Mouse (Mus musculus): ENCODE measurements at regions not wholly inside any gene's neighbourhood (a gene's known extent, or its start where the extent isn't known, plus 50 kb on each side); places are given as distances from the start of the nearest gene placed in this dataset.

DNA sequence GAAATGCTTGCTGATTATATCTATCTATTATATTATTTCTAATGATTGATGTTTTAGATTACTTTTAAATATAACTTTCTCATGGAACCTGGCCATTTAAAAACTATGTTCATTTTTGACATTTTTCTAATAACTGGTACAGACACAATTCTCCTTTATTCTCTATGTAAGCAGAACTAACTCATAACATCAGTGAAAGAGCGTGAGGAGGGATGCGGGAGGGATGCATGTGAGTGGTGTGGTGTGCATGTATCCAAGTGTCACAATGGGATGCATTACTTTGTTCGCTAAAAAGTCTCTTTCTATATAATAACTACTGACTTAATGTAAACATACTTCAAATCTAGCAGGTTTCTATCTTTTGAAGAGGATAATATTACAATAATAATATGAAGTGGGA, 428.7 kb upstream of the Ccnh start:
- H3K9me3 ChIP-seq (ENCODE audit: low read length): no peaks in the 10 kb centered on the region
- no peaks in the 10 kb centered on the region for H3K4me1 ChIP-seq (replicated peaks; ENCODE audit: low read depth, low read length)

GRCm38 (mm10) chr13:84760978-84761377, 428.2 kb upstream of the Ccnh start:
- H3K27me3 ChIP-seq (ENCODE audit: insufficient read depth, low read length): peaks cover 10% of the 10 kb centered on the region
- no peak overlapping the region for H3K4me3 ChIP-seq (replicated peaks; ENCODE audit: low read length)
- TF ChIP-seq CTCF (conservative IDR thresholded peaks at IDR 0.05; ENCODE audit: low read length) (no peak), POU5F1 (IDR thresholded peaks at IDR 0.05; ENCODE audit: borderline replicate concordance, low read length) (no peak), NANOG (IDR thresholded peaks at IDR 0.05; ENCODE audit: borderline replicate concordance, low read length) (no peak)
- no peaks in the 10 kb centered on the region for H3K4me1 ChIP-seq (replicated peaks; ENCODE audit: low read depth, low read length)
- no peaks in the 10 kb centered on the region for H3K36me3 ChIP-seq (ENCODE audit: insufficient read depth, low read length)
- H3K9me3 ChIP-seq (ENCODE audit: low read length): no peaks in the 10 kb centered on the region

More for the DNA sequence above, 428.7 kb upstream of the Ccnh start:
- H3K27me3 ChIP-seq (ENCODE audit: insufficient read depth, low read length): peaks cover 10% of the 10 kb centered on the region
- no peak overlapping the region for H3K4me3 ChIP-seq (replicated peaks; ENCODE audit: low read length)
- TF ChIP-seq NANOG (IDR thresholded peaks at IDR 0.05; ENCODE audit: borderline replicate concordance, low read length): no peak
- TF ChIP-seq CTCF (conservative IDR thresholded peaks at IDR 0.05; ENCODE audit: low read length): no peak
- no peak for TF ChIP-seq POU5F1 (IDR thresholded peaks at IDR 0.05; ENCODE audit: borderline replicate concordance, low read length)
- H3K36me3 ChIP-seq (ENCODE audit: insufficient read depth, low read length): no peaks in the 10 kb centered on the region

GRCm38 (mm10) chr13:84761821-84762220, 427.4 kb upstream of the Ccnh start:
- peaks cover 7% of the 10 kb centered on the region for H3K27me3 ChIP-seq (ENCODE audit: insufficient read depth, low read length)
- H3K9me3 ChIP-seq (ENCODE audit: low read length): no peaks in the 10 kb centered on the region
- no peaks in the 10 kb centered on the region for H3K4me1 ChIP-seq (replicated peaks; ENCODE audit: low read depth, low read length)
- no peak overlapping the region for H3K4me3 ChIP-seq (replicated peaks; ENCODE audit: low read length)
- no peaks in the 10 kb centered on the region for H3K36me3 ChIP-seq (ENCODE audit: insufficient read depth, low read length)
- no peak for TF ChIP-seq POU5F1 (IDR thresholded peaks at IDR 0.05; ENCODE audit: borderline replicate concordance, low read length)
- no peak for TF ChIP-seq CTCF (conservative IDR thresholded peaks at IDR 0.05; ENCODE audit: low read length)
- TF ChIP-seq NANOG (IDR thresholded peaks at IDR 0.05; ENCODE audit: borderline replicate concordance, low read length): no peak

DNA sequence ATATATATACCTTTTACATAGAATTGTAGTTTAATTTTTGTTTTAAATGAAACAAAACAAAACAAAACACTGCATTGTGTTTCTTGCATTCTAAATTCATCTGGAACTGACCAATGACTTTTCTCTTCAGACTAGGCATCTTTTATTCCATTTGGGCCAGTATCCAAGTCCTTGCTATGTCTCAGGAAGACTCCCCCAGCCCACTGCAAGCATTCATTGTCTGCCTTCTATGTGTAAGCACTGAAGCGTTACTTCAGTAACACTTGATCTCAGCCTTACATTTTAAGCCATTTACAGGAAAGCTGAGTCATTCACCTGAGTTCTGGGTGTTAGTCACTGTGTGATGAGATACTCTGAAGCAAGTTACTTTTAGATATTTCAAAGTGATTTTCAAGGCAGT, 425.3 kb upstream of the Ccnh start:
- Histone ChIP-seq H3K4me3 (replicated peaks; ENCODE audit: low read length) (no peak overlapping the region), H3K9me3 (ENCODE audit: low read length) (no peaks in the 10 kb centered on the region), H3K4me1 (replicated peaks; ENCODE audit: low read depth, low read length) (no peaks in the 10 kb centered on the region), H3K36me3 (ENCODE audit: insufficient read depth, low read length) (no peaks in the 10 kb centered on the region), H3K27me3 (ENCODE audit: insufficient read depth, low read length) (no peaks in the 10 kb centered on the region)
- TF ChIP-seq NANOG (IDR thresholded peaks at IDR 0.05; ENCODE audit: borderline replicate concordance, low read length): no peak

GRCm38 (mm10) chr13:84771956-84772355, 417.3 kb upstream of the Ccnh start:
- Histone ChIP-seq H3K4me1 (replicated peaks; ENCODE audit: low read depth, low read length) (no peaks in the 10 kb centered on the region), H3K9me3 (ENCODE audit: low read length) (no peaks in the 10 kb centered on the region), H3K36me3 (ENCODE audit: insufficient read depth, low read length) (no peaks in the 10 kb centered on the region), H3K27me3 (ENCODE audit: insufficient read depth, low read length) (no peaks in the 10 kb centered on the region), H3K4me3 (replicated peaks; ENCODE audit: low read length) (no peak overlapping the region)
- TF ChIP-seq POU5F1 (IDR thresholded peaks at IDR 0.05; ENCODE audit: borderline replicate concordance, low read length) (no peak), CTCF (conservative IDR thresholded peaks at IDR 0.05; ENCODE audit: low read length) (no peak), NANOG (IDR thresholded peaks at IDR 0.05; ENCODE audit: borderline replicate concordance, low read length) (no peak)

GRCm38 (mm10) chr13:84783017-84783937, 405.9 kb upstream of the Ccnh start:
- H3K36me3 ChIP-seq (ENCODE audit: insufficient read depth, low read length): no peaks in the 10 kb centered on the region
- no peaks in the 10 kb centered on the region for H3K9me3 ChIP-seq (ENCODE audit: low read length)
- no peak for TF ChIP-seq POU5F1 (IDR thresholded peaks at IDR 0.05; ENCODE audit: borderline replicate concordance, low read length)
- TF ChIP-seq CTCF (conservative IDR thresholded peaks at IDR 0.05; ENCODE audit: low read length): no peak
- TF ChIP-seq NANOG (IDR thresholded peaks at IDR 0.05; ENCODE audit: borderline replicate concordance, low read length): no peak
- H3K27me3 ChIP-seq (ENCODE audit: insufficient read depth, low read length): no peaks in the 10 kb centered on the region
- H3K4me3 ChIP-seq (replicated peaks; ENCODE audit: low read length): no peak overlapping the region
- peaks cover 21% of the 10 kb centered on the region for H3K4me1 ChIP-seq (replicated peaks; ENCODE audit: low read depth, low read length)

- Histone ChIP-seq H3K9me3 (ENCODE audit: low read length) (no peaks in the 10 kb centered on the region), H3K36me3 (ENCODE audit: insufficient read depth, low read length) (no peaks in the 10 kb centered on the region), H3K27me3 (ENCODE audit: insufficient read depth, low read length) (no peaks in the 10 kb centered on the region), H3K4me3 (replicated peaks; ENCODE audit: low read length) (no peak overlapping the region), H3K4me1 (replicated peaks; ENCODE audit: low read depth, low read length) (no peaks in the 10 kb centered on the region)
- TF ChIP-seq CTCF (conservative IDR thresholded peaks at IDR 0.05; ENCODE audit: low read length) (no peak), POU5F1 (IDR thresholded peaks at IDR 0.05; ENCODE audit: borderline replicate concordance, low read length) (no peak), NANOG (IDR thresholded peaks at IDR 0.05; ENCODE audit: borderline replicate concordance, low read length) (no peak)
Observed at GRCm38 (mm10) chr13:84804241-84804980, 384.8 kb upstream of the Ccnh start.

DNA sequence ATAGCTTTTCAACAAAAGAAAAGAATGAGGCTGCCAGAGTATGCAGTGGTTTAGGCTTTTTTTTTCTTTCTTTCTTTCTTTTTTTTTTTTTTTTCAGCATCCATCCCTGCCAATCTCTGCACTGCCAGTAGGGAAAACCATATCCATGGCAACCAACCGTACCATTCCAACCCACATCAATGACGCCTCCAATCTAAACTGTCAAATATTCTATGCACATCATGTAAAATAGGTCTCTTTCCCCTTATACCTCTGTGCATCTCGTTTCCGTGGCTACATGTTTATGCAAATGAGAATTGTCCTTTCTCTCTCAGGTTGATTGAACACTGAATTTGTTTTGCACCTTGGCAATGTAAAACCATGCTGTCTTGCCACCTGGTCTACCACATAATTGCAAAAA, 384.0 kb upstream of the Ccnh start:
- Histone ChIP-seq H3K36me3 (ENCODE audit: insufficient read depth, low read length) (no peaks in the 10 kb centered on the region), H3K27me3 (ENCODE audit: insufficient read depth, low read length) (no peaks in the 10 kb centered on the region), H3K4me3 (replicated peaks; ENCODE audit: low read length) (no peak overlapping the region), H3K4me1 (replicated peaks; ENCODE audit: low read depth, low read length) (no peaks in the 10 kb centered on the region), H3K9me3 (ENCODE audit: low read length) (no peaks in the 10 kb centered on the region)
- TF ChIP-seq NANOG (IDR thresholded peaks at IDR 0.05; ENCODE audit: borderline replicate concordance, low read length) (no peak), POU5F1 (IDR thresholded peaks at IDR 0.05; ENCODE audit: borderline replicate concordance, low read length) (no peak), CTCF (conservative IDR thresholded peaks at IDR 0.05; ENCODE audit: low read length) (no peak)
